Mouse (Mus musculus) cerebral cortex, adult 2 months (tissue): ENCODE data around the gene Cnot2.

ENCODE experiments used
- WGBS: fragments of 180-500 bp; shearing (Covaris S2); methylation state at CpG from one replicate; pipeline ENCODE4 v1.1.7; 2018; 5-methylcytosine and 5-hydroxymethylcytosine counted together

Cnot2 gene

DNA sequence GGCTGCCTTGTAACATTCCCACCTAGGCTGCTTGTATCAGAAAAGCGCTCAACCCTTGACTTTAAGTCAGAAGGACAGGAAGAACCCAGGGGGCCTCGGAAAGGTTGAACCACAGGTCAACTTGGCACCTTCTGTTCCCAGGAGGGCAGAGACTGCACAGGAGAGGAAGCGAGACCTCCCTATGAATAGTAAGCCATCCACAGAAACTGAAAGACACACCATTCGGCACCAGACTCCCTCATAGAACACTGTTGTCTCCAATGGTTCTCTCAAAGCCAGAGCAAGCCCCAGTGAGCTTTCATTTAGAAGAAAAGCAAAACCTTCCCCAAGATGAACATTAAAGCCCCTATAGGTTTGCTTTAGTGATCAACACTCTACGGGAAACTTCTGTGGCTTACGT is 105.6 kb downstream of the Cnot2 start:
- 50% methylated on average over 6 of the region's 6 CpGs for WGBS

GRCm38 (mm10) chr10:116473759-116474549 is 107.4 kb downstream of the Cnot2 start, which contains the start of gene Kcnmb4:
TSS of gene Kcnmb4 (minus strand) at chr10:116473878.
- WGBS = under 1% methylated on average over 91 of the region's 92 CpGs

DNA sequence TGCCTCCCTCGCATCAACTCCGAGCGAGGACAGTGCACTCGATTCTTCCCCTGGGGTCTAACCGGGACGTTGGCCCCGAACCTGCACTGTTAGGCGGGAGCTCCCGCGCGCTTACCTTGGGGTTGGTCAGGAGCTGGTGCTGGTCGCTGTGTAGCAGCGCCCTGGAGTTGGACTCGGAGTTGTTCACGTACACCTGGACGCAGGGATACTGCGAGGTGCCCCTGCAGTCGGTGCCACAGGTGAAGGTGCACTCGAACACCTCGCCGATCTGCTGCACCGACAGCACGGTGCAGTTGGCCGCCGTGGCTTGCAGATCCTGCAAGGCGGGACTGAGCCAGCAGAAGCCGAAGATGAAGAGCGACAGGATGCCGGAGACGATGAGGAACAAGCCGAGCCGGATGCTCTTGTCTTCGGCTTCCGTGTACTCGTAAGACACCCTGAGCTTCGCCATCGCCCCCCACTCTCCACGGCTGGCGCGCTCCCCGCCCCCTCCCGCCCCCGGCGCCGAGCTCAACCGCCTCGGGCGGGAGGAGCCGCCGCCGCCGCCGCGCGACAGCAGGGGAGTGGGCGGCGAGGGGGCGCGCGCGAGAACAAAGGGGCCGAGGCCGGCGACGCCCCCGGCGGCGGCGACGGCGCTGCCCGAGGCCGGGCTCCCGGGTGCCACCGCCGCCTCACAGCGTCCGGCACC is 108.1 kb downstream of the Cnot2 start:
- under 1% methylated on average over 55 of the region's 78 CpGs for WGBS

- 13% methylated on average over 5 of the region's 5 CpGs for WGBS
Measured at GRCm38 (mm10) chr10:116472579-116472978, 108.7 kb downstream of the Cnot2 start.

DNA sequence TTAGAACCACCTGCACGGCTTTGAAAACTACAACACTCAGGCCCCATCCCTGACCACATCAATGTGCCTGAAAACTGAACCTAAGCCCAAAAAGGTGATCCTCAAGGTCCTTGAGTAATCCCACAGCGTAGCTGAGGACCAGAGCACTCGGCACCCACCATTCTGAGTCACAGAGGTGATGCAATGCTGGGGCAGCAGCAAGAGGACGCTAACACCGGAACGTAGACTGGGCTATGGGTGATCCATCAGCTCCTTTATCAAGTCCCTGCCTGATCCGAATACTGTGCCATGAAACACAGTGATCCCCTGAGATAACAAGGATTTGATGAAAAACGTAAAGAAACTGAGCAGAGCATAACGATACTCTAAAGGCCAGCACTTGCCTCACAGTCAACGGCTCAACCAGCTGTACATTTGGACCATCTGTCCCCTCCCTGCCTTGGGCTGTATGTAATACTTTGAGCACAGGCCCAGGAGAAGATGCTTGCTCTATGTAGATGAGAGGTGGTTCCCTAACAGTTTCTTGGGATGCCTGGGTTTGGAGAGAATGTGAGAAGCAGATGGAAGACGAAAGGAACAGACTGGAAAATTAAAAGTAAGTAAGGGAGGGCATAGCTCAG is 110.9 kb downstream of the Cnot2 start:
- WGBS = 65% methylated on average over 11 of the region's 11 CpGs

- WGBS = 90% methylated on average over 5 of the region's 5 CpGs
Measured at GRCm38 (mm10) chr10:116468094-116468493, 113.2 kb downstream of the Cnot2 start.

GRCm38 (mm10) chr10:116463753-116464345 is 117.5 kb downstream of the Cnot2 start:
- 84% methylated on average over 12 of the region's 12 CpGs for WGBS

DNA sequence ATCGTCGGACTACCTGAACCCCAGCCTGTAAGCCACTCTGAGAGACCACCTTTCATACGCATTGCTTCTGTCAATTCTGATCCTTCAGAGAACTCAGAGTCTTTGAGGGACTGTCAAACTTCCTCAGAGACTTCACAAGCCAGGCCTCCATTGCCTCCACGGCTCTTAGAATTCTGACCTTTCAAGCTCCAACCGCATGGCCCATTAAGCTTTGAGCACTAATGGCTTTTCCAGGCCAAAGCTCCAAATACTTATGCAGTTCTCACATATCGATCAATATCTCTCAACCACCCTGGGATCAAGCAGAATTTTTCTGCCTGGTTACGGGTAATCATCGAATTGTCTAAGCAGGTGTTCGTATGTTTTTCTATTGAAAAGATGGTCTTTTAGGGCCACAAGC is 119.9 kb downstream of the Cnot2 start:
- 95% methylated on average over 9 of the region's 9 CpGs for WGBS

DNA sequence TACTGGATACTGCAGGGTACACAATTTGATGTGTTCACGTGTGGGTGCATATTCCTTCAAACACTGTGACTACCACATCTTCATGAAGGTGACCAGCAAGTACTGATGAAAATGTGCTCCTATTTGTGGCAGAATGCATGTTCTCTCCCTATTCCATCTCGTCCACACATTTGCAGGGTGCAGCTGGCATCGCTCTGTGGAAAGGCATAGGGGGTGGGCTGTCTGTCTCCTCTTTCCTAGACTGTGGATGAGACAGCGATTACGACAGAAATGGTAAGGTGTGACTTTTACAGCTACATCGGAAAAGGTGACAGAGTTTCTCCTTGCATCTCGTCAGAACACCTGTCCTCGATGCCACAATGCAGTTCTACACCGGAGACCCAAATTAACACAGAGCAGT is 122.5 kb downstream of the Cnot2 start:
- 54% methylated on average over 9 of the region's 9 CpGs for WGBS

- 95% methylated on average over 7 of the region's 7 CpGs for WGBS
Measured at GRCm38 (mm10) chr10:116452771-116453170, 128.5 kb downstream of the Cnot2 start.

- WGBS = 67% methylated on average over 9 of the region's 9 CpGs
Measured at GRCm38 (mm10) chr10:116450621-116451020, 130.7 kb downstream of the Cnot2 start.

GRCm38 (mm10) chr10:116448166-116448565 is 133.1 kb downstream of the Cnot2 start:
- WGBS = 96% methylated on average over 12 of the region's 12 CpGs

DNA sequence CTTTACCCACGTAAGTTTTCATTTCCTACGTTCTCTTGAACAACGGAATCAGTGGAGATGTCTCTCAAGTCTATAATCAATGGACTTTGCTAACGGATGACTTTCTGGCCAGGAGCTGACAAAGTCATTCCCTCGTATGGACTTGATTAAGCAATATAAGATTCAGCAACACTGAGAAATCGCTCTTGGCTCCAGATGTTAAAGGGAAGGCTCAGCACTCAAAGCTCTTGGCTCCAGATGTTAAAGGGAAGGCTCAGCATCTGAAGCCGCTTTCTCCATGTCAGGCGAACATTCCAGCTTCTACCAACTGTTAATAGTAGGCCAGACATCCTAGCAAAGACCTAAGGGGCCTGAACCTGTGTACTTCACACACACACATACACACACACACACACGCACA is 134.1 kb downstream of the Cnot2 start:
- 90% methylated on average over 9 of the region's 9 CpGs for WGBS

GRCm38 (mm10) chr10:116446040-116446439 is 135.3 kb downstream of the Cnot2 start:
- 80% methylated on average over 12 of the region's 12 CpGs for whole genome bisulfite sequencing

- 96% methylated on average over 8 of the region's 8 CpGs for WGBS
Measured at GRCm38 (mm10) chr10:116444826-116445225, 136.5 kb downstream of the Cnot2 start.

GRCm38 (mm10) chr10:116444371-116444770 is 136.9 kb downstream of the Cnot2 start:
- 95% methylated on average over 10 of the region's 10 CpGs for WGBS

DNA sequence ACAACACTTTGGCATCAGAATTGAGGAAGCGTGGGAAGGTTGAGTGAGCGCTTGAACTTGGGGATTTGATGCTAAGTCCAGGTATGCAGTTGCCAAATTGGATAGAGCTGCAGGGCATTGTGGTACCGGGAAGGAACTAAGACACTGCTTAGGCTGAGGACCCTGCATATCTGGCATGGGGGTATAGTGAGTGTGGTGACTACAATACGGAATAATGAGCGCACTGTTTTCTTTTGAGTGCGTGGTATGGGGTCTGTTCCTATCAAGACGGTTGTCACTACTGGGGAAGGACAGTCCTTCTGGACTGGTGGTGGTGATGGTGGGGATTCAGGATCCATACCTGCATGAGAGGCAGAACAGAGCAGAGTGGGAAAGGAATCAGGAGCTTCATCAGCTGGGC is 140.4 kb downstream of the Cnot2 start:
- 93% methylated on average over 7 of the region's 7 CpGs for WGBS

DNA sequence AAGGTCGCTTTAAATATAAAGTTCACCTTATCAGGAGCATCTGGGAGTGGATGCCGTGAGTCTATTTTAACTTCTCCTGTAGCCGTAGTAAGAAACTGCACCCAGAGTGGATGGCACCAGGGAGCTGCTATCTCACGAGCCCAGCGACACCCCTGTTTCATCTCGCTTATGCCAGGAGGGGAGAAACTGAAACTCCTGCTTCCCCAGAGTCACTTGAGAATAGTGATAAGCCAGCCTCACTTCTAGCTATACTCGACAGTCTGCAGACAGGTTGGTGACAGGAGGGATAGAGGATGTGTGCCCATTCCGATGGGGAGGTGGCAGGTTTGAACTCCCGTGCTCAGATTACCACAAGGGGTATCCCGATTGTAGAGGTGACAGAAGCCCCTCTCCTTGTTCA is 141.2 kb downstream of the Cnot2 start:
- WGBS = 62% methylated on average over 10 of the region's 10 CpGs

DNA sequence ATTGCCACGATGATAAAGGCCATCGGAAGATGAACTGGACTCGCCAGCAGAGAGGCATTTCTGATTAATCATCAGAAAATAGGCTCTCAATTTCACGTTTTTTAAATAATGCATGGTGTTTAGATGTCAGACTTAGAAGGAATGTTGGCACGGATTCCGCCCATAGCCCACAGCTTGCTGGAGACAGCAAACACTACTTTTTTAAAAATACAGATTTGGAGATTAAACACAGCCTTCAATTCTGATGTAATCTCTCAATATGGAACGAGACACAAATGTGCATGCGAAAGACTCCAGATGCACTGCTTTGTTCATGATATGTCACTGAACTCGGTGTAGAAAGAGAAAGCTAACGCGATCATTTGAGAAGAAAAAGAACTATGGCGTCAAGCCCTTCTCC is 145.9 kb downstream of the Cnot2 start:
- 52% methylated on average over 12 of the region's 12 CpGs for WGBS
